Comparison of ENCODE assay signal across 13 mouse cellular contexts in genomic region chr7:48845213-48845973, GRCm38 (mm10). TPM values are rescaled to one million over a fixed set of nuclear protein-coding genes. Genes with fewer than 3 reads are reported as not detected.
DNase-seq lines count a peak whose midpoint lies in the region; ATAC-seq lines count a peak whose summit lies in the region.
"Had no signal": no experiment of that assay in that cellular context is flagged by ENCODE, and none has a peak within 500 bp of the region (broad histone marks: within the 10 kb centered on the region; RNA-seq: fewer than 3 reads in every experiment).

No protein-coding gene starts in this region.

- H3K9me3 ChIP-seq in heart, embryonic 12.5 days (replicated peaks), result no peaks in the 10 kb centered on the region
- H3K9me3 ChIP-seq in embryonic facial prominence, embryonic 12.5 days, result no peaks in the 10 kb centered on the region
- no peaks in the 10 kb centered on the region for H3K9me3 ChIP-seq in limb, embryonic 10.5 days (replicated peaks)
- H3K9me3 ChIP-seq: forebrain, embryonic 12.5 days; neural tube, embryonic 13.5 days had no signal

- H3K4me2 ChIP-seq in heart, embryonic 12.5 days, result peak overlapping the region; percentile 77
- no peak overlapping the region for H3K4me2 ChIP-seq in embryonic facial prominence, embryonic 12.5 days (replicated peaks)
- H3K4me2 ChIP-seq: forebrain, embryonic 12.5 days; neural tube, embryonic 13.5 days had no signal

- H3K27me3 ChIP-seq in heart, embryonic 12.5 days (replicated peaks), result no peaks in the 10 kb centered on the region
- no peaks in the 10 kb centered on the region for H3K27me3 ChIP-seq in embryonic facial prominence, embryonic 12.5 days
- H3K27me3 ChIP-seq in limb, embryonic 10.5 days (ENCODE audit: low read depth, poor library complexity, severe bottlenecking), result no peaks in the 10 kb centered on the region
- H3K27me3 ChIP-seq: forebrain, embryonic 12.5 days had no signal

- peaks cover 54% of the 10 kb centered on the region for H3K4me1 ChIP-seq in heart, embryonic 12.5 days (replicated peaks)
- peaks cover 9% of the 10 kb centered on the region; the same call in 1 of the 2 replicates for H3K4me1 ChIP-seq in embryonic facial prominence, embryonic 12.5 days
- H3K4me1 ChIP-seq in limb, embryonic 10.5 days, result peaks cover 26% of the 10 kb centered on the region

- intact Hi-C loops in heart, postnatal 14 days (cut with DNase I), result no loop called here

- WGBS in heart, embryonic 12.5 days, result 48% methylated on average over 12 of the region's 12 CpGs
- 69% methylated on average over 12 of the region's 12 CpGs for WGBS in embryonic facial prominence, embryonic 12.5 days
- WGBS in limb, embryonic 10.5 days, result 62% methylated on average over 12 of the region's 12 CpGs

- peak overlapping the region; percentile 91 for H3K27ac ChIP-seq in heart, embryonic 12.5 days (ENCODE audit: poor library complexity, severe bottlenecking)
- 0 out of 2 replicates have a peak overlapping the region, but pooled peaks have one; percentile 42 for H3K27ac ChIP-seq in embryonic facial prominence, embryonic 12.5 days
- peak overlapping the region; percentile 75 for H3K27ac ChIP-seq in limb, embryonic 10.5 days
- H3K27ac ChIP-seq: forebrain, embryonic 12.5 days; neural tube, embryonic 13.5 days had no signal

- H3K9ac ChIP-seq in heart, embryonic 12.5 days, result peak overlapping the region; percentile 80
- H3K9ac ChIP-seq in embryonic facial prominence, embryonic 12.5 days, result no peak overlapping the region
- H3K9ac ChIP-seq: forebrain, embryonic 12.5 days; neural tube, embryonic 13.5 days had no signal

- peak overlapping the region; percentile 56 for H3K4me3 ChIP-seq in heart, embryonic 12.5 days
- no peak overlapping the region for H3K4me3 ChIP-seq in embryonic facial prominence, embryonic 12.5 days
- H3K4me3 ChIP-seq in limb, embryonic 10.5 days, result no peak overlapping the region
- H3K4me3 ChIP-seq: forebrain, embryonic 12.5 days; neural tube, embryonic 13.5 days had no signal

- no peak for DNase-seq in heart, postnatal 14 days
- DNase-seq in 3T3-L1 (ENCODE audit: low read depth, low spot score), result peak; percentile 88
- DNase-seq in limb, embryonic 10.5 days (ENCODE audit: low spot score), result peak; percentile 62
- no peak for DNase-seq in T-cell, adult 2 months (ENCODE audit: low spot score)
- DNase-seq in cerebellum, postnatal 25 days, result no peak
- DNase-seq in cerebellum, postnatal 36 days, result no peak
- DNase-seq: cerebellum, adult 9-10 months; gastrocnemius, postnatal 10 days had no signal

- no peak for ATAC-seq in heart, embryonic 12.5 days (ENCODE audit: insufficient number of reproducible peaks, low FRiP score)
- ATAC-seq in embryonic facial prominence, embryonic 12.5 days (ENCODE audit: insufficient number of reproducible peaks, insufficient read depth, low FRiP score, low TSS enrichment), result peak; percentile 56; the same call in 1 of the 2 replicates

- peaks cover 4% of the 10 kb centered on the region; the same call in 1 of the 2 replicates for H3K36me3 ChIP-seq in heart, embryonic 12.5 days
- no peaks in the 10 kb centered on the region for H3K36me3 ChIP-seq in embryonic facial prominence, embryonic 12.5 days
- no peaks in the 10 kb centered on the region for H3K36me3 ChIP-seq in limb, embryonic 10.5 days
- H3K36me3 ChIP-seq: forebrain, embryonic 12.5 days; neural tube, embryonic 13.5 days had no signal

RNA-seq across cellular contexts. Expression of gene Csrp3, which starts 2.4 kb away (rescaled TPM):
- 1,088 and 1,135 TPM in 2 replicates for polyA plus RNA-seq in heart, embryonic 12.5 days (2016; fragmentation: Nextera tagmentation; extraction: Ambion mirVana)
- total RNA-seq in heart, postnatal 14 days (2021), result 1,000 to 10,000 TPM; 1,478 to 1,683 TPM
- 2.8 and 6.0 TPM in 2 replicates for polyA plus RNA-seq in embryonic facial prominence, embryonic 12.5 days (2016; fragmentation: Nextera tagmentation; extraction: Ambion mirVana)
- 0.87 and 1.5 TPM in 2 replicates for polyA plus RNA-seq in limb, embryonic 10.5 days (2016; fragmentation: Nextera tagmentation; extraction: Ambion mirVana)
- total RNA-seq: left cerebral cortex, postnatal 36 days had no signal

RNA-seq across cellular contexts. Expression of gene E2f8, which starts 36.0 kb away (rescaled TPM):
- polyA plus RNA-seq in heart, embryonic 12.5 days (2016; fragmentation: Nextera tagmentation; extraction: Ambion mirVana), result 23.0 and 24.3 TPM in 2 replicates
- 1 to 10 TPM; 1.8 to 3.3 TPM for total RNA-seq in heart, postnatal 14 days (2021)
- 11.9 and 15.1 TPM in 2 replicates for polyA plus RNA-seq in embryonic facial prominence, embryonic 12.5 days (2016; fragmentation: Nextera tagmentation; extraction: Ambion mirVana)
- 15.2 TPM in 2 replicates for polyA plus RNA-seq in limb, embryonic 10.5 days (2016; fragmentation: Nextera tagmentation; extraction: Ambion mirVana)

RNA-seq across cellular contexts. Expression of gene Zdhhc13, which starts 56.6 kb away (rescaled TPM):
- polyA plus RNA-seq in heart, embryonic 12.5 days (2016; fragmentation: Nextera tagmentation; extraction: Ambion mirVana), result 36.1 and 41.9 TPM in 2 replicates
- 10 to 100 TPM; 11.1 to 12.6 TPM for total RNA-seq in heart, postnatal 14 days (2021)
- polyA plus RNA-seq in embryonic facial prominence, embryonic 12.5 days (2016; fragmentation: Nextera tagmentation; extraction: Ambion mirVana), result 30.4 and 31.2 TPM in 2 replicates
- polyA plus RNA-seq in limb, embryonic 10.5 days (2016; fragmentation: Nextera tagmentation; extraction: Ambion mirVana), result 27.0 and 31.1 TPM in 2 replicates

Comparison
In these comparisons a context has a peak if more than half of its experiments do, and no peak if none do; other contexts are left out.
1. DNase-seq: peak in 3T3-L1 (single experiment) and limb, embryonic 10.5 days (single experiment); none in heart, postnatal 14 days (0 of 2), T-cell, adult 2 months (single experiment), cerebellum, postnatal 25 days (0 of 2) and cerebellum, postnatal 36 days (0 of 2).
2. RNA of gene Csrp3, which starts 2.4 kb away (polyA plus RNA-seq): 1,088 to 1,135 TPM in heart, embryonic 12.5 days; 2.8 to 6.0 TPM in embryonic facial prominence, embryonic 12.5 days and 0.87 to 1.5 TPM in limb, embryonic 10.5 days; every median in the first group is over 100 times any median in the second.
3. Peak in every context shown above with its lines, with median percentiles within 50 percentile points of each other: H3K27ac ChIP-seq.